Mouse (Mus musculus): ENCODE measurements around the gene Angptl2.

DNA sequence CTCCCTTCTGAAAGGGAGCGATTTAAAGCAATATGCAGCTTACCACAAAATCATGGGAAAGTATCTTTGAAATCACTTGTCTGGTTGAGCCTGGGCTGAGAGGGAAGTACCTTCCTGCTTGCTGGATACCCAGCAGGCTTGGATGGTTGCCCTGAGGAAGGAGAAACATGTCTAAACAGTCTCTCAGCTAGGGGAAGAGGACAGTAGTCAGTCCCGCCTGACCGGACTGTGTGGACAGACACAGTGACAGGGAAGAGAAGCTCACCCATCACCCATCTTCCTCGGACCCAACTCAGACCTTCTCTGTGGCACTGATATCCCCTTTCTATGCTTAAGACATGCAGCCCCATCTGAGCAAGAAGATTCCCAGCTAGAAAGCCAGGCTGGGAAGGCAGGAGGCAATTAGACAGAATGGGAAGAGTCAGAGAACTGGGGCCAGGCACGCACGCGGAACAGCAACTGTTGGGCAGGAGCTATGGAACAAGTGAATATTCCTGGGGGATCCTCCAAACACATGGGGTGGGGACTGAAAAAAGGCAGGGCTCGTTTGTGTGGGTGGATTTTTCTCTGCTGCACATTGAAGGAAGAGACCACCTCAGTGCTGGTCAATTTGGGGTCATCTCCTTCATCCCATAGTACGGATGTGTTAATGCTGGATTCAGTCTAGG, 38.6 kb downstream of the Angptl2 start:
- TF ChIP-seq CTCF (IDR thresholded peaks at IDR 0.05; ENCODE audit: control insufficient read depth, insufficient read depth, low read length) = no peak
- no peak for TF ChIP-seq POLR2A (IDR thresholded peaks at IDR 0.05; ENCODE audit: borderline replicate concordance, control insufficient read depth, low read depth, low read length)
